Mouse (Mus musculus) hindbrain, embryonic 16.5 days (tissue): ENCODE measurements around the gene Sacm1l. TPM values are rescaled to one million over a fixed set of nuclear protein-coding genes. Genes with fewer than 3 reads are reported as not detected.
A peak's percentile ranks its signal among the peaks of the same experiment; 100 is the strongest.

Experiments
- ATAC-seq: fragments of 200-750 bp; cut with Nextera tagmentation; 2 replicates; pipeline ENCODE4 v1.8.0; 2017; ENCODE audit warnings: moderate TSS enrichment, moderate library complexity
- H3K27ac ChIP-seq: fragments of 300-500 bp; sonication (generic); 2 replicates; pipeline ENCODE4 v1.5.1; 2014; ENCODE audit warnings: low read depth, mild to moderate bottlenecking, control low read depth, low read length, moderate library complexity
- H3K27me3 ChIP-seq: fragments of 300-500 bp; sonication (generic); replicated peaks from 2 replicates; pipeline ENCODE4 v1.6.1; 2014; ENCODE audit warnings: low read length; ENCODE audit not compliant: control insufficient read depth, insufficient read depth
- H3K36me3 ChIP-seq: fragments of 300-500 bp; sonication (generic); 2 replicates; pipeline ENCODE4 v1.6.1; 2014; ENCODE audit warnings: mild to moderate bottlenecking, low read length, moderate library complexity, mixed read lengths; ENCODE audit not compliant: control insufficient read depth, insufficient read depth
- H3K4me1 ChIP-seq: fragments of 300-500 bp; sonication (generic); 2 replicates; pipeline ENCODE4 v1.6.1; 2014; ENCODE audit warnings: low read depth, low read length; ENCODE audit not compliant: control insufficient read depth, insufficient read depth
- H3K4me2 ChIP-seq: fragments of 300-500 bp; sonication (generic); 2 replicates; pipeline ENCODE4 v1.6.1; 2014; ENCODE audit warnings: mild to moderate bottlenecking, low read length, control low read depth, moderate library complexity
- H3K4me3 ChIP-seq: fragments of 300-500 bp; sonication (generic); 2 replicates; pipeline ENCODE4 v1.5.1; 2014; ENCODE audit warnings: mild to moderate bottlenecking, low read length, control low read depth, moderate library complexity
- H3K9ac ChIP-seq: fragments of 300-500 bp; sonication (generic); 2 replicates; pipeline ENCODE4 v1.6.1; 2014; ENCODE audit warnings: low read depth, mild to moderate bottlenecking, control low read depth, low read length, moderate library complexity
- H3K9me3 ChIP-seq: fragments of 300-500 bp; sonication (generic); 2 replicates; pipeline ENCODE4 v1.6.1; 2014; ENCODE audit warnings: mild to moderate bottlenecking, low read length, moderate library complexity; ENCODE audit not compliant: control insufficient read depth
- WGBS: fragments of 180-500 bp; shearing (Covaris S2); extraction: QIAGEN DNeasy Blood & Tissue Kit; methylation state at CpG from one replicate; pipeline ENCODE4 v1.1.7; 2014; 5-methylcytosine and 5-hydroxymethylcytosine counted together
- polyA plus RNA-seq: library from polyadenylated mRNA; unstranded; fragments of >200 nt; fragmentation: Nextera tagmentation; extraction: Ambion mirVana; gene quantifications from 2 replicates; pipeline ENCODE4 v1.2.1, GENCODE M21; 2015

Gene Sacm1l
- polyA plus RNA-seq, 1 experiment from 2014 or later, result 57.8 TPM

DNA sequence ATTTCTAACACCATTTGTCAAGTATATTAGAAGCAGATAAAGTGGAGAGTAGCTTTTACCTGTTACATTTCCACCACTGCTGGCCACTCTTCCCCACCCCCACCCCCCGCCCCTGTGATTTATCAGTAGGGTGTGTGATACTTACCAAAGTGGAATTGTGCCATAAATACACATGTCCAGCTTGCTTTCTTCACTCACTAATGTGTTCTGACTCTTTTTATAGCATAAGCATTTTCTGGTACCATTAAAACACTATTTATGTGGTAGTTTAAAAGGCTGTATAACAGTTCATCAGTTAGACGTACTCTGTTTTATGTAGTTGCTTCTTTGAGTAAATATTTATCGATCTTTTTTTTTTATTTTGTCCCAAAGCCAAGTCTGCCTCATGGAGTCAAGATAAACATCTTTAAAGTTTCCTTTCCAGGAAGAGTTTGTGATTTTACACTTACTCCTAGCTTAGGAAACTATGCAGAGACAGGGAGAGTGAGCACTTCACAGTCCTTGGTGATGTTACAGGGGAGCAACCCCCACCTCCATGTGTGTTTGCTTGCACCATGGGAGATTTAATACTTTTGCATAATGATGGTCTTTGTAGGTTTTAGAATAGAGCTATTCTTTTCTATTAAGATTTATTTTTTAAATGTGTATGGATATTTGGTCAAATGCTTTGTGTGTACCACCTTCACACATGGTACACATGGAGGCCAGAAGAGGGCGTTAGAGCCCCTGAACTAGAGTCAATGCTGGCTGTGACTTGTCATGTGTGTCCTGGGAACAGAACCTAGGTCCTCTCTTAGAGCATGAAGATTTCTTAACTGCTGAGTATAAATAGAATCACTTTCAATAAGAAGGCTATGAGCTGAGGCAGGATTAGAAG lies 23.1 kb upstream of the Sacm1l start:
- 81% methylated on average over 4 of the region's 4 CpGs for WGBS
- Histone ChIP-seq H3K9ac (no peak overlapping the region), H3K27me3 (no peaks in the 10 kb centered on the region), H3K9me3 (no peaks in the 10 kb centered on the region), H3K4me3 (no peak overlapping the region), H3K27ac (no peak overlapping the region), H3K4me1 (no peaks in the 10 kb centered on the region), H3K36me3 (no peaks in the 10 kb centered on the region), H3K4me2 (no peak overlapping the region)
- ATAC-seq, result no peak

DNA sequence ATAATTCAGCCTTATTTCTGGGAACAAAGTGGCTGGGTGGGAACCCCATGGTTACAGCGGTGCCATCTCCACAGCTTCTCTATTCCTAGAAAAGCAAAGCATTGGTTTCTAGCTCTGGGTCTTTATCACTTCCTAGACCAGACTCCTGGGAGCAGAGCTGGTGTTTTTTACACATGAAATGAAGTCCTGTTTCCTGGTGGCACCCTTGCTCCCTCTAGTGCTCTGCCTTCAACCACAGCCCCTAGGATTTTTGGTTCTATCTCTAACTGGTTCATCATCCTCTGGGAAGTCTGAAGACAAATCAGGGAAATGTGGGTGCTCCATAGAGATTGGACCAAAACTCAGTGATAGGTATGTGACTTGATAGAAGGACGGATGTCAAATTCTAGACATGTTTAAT lies 22.2 kb upstream of the Sacm1l start:
- Histone ChIP-seq H3K36me3 (no peaks in the 10 kb centered on the region), H3K27me3 (no peaks in the 10 kb centered on the region), H3K27ac (no peak overlapping the region), H3K9me3 (no peaks in the 10 kb centered on the region), H3K4me1 (no peaks in the 10 kb centered on the region), H3K4me2 (no peak overlapping the region), H3K9ac (no peak overlapping the region), H3K4me3 (no peak overlapping the region)
- no peak for ATAC-seq
- 88% methylated on average over 2 of the region's 2 CpGs for WGBS

DNA sequence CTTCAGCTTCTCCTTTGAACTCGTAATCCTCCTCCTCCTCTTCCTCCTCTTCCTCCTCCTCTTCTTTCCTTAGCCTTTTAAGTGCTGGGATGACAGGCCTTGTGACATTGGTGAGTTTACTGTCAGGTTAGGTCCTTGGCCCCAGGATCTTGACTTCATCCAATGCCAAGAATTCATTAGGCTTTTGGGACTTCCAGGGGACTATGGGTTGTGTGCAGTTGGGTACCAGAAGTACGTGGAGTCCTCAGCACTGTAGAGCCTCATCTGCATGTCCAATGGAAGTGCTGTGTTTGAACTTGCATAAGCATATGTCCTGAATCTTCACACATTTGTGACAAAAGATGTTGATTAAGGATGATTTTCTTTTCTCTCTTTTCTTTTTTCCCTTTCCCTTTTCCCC lies 20.6 kb upstream of the Sacm1l start:
- Histone ChIP-seq H3K27ac (no peak overlapping the region), H3K9me3 (no peaks in the 10 kb centered on the region), H3K4me3 (no peak overlapping the region), H3K36me3 (no peaks in the 10 kb centered on the region), H3K4me2 (no peak overlapping the region), H3K4me1 (no peaks in the 10 kb centered on the region), H3K27me3 (no peaks in the 10 kb centered on the region), H3K9ac (no peak overlapping the region)
- WGBS, result 85% methylated on average over 2 of the region's 2 CpGs
- ATAC-seq, result no peak

DNA sequence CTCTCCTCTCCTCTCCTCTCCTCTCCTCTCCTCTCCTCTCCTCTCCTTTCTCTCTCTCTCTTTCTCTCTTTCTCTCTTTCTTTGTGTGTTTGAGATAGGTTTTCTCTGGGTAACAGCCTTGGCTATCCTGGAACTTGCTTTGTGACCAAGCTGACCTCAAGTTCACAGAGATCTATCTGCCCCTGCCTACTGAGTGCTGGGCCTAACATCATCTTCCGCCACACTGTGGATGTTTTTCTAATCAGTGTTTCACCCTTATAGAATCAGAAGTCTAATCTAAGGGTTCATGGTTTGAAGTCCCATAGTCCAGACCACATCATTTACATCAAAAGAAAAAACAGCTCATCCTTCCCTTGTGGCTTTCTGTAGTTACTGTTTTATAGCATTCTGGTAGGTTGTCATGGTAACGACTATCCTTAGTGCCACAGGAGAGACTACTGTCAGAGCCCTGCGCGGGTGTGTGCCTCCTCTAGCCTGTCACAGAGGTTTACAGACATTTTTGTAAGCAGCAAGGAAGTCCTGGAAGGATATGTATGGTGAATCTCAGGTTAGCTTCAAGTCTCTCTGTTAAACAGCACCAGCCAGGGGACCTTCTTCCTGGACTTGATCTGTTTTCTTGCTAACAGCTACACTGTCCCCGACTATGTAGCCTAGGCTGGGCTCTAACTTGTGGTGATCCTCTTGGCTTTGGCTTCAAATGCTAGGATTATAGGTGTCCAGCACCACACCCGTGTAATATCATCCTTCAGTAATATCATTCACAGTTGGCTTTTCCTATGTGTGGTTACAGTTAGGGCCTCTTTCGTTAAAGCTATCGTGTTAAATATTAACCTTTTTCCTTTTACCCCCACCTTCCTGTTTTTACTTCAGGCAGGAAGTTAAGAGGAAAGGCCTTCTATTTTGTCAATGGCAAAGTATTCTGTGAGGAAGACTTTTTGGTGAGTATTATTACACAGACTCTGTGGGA lies 19.6 kb upstream of the Sacm1l start:
- ATAC-seq, result peak; percentile 79; the same call in 1 of the 2 replicates

DNA sequence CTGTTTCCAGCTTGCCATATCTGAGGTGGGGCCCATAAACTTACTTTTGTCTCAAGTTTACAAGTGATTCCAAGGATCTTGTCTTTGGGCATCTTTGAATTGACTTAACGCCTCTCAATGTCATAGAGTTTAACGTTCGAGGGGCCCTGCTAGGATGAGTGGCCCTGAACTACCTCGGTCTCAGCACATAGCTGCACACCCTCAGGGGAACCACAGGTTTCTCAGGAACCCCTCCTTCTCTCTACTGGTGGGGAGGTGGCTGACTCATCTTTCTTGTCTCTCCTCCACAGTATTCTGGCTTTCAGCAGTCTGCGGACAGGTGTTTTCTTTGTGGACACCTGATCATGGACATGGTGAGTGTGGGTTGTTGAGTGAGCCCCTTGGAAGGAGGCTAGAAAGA lies 18.6 kb upstream of the Sacm1l start:
- H3K4me2 ChIP-seq, result no peak overlapping the region
- H3K4me3 ChIP-seq, result no peak overlapping the region
- WGBS, result 96% methylated on average over 5 of the region's 5 CpGs
- no peak for ATAC-seq
- no peaks in the 10 kb centered on the region for H3K4me1 ChIP-seq
- H3K36me3 ChIP-seq, result no peaks in the 10 kb centered on the region
- no peak overlapping the region for H3K27ac ChIP-seq
- no peaks in the 10 kb centered on the region for H3K9me3 ChIP-seq
- no peaks in the 10 kb centered on the region for H3K27me3 ChIP-seq
- no peak overlapping the region for H3K9ac ChIP-seq

More for the DNA sequence above, 19.6 kb upstream of the Sacm1l start:
- H3K4me3 ChIP-seq, result no peak overlapping the region
- H3K27ac ChIP-seq, result no peak overlapping the region
- H3K4me2 ChIP-seq, result no peak overlapping the region
- no peak overlapping the region for H3K9ac ChIP-seq
- H3K9me3 ChIP-seq, result no peaks in the 10 kb centered on the region
- 70% methylated on average over 8 of the region's 8 CpGs for WGBS
- H3K27me3 ChIP-seq, result no peaks in the 10 kb centered on the region
- H3K36me3 ChIP-seq, result no peaks in the 10 kb centered on the region
- no peaks in the 10 kb centered on the region for H3K4me1 ChIP-seq

DNA sequence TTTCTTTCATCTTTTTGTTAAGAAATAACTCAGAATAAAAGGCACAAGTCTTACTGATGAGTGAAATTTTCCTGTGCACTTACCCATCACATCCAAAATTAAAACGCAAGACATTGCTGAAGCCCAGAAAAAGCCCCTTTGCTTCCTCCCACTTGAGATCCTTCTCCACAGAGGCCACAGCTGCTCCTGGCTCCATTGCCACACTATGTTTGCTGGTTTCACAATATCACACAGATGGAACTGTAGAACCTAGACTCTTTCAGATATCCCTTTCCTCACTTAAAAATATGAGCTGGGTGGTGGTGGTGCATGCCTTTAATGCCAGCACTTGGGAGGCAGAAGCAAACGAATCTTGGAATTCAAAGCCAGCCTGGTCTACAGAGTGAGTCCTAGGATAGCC lies 17.1 kb upstream of the Sacm1l start:
- Histone ChIP-seq H3K4me1 (no peaks in the 10 kb centered on the region), H3K27me3 (no peaks in the 10 kb centered on the region), H3K4me2 (no peak overlapping the region), H3K9me3 (no peaks in the 10 kb centered on the region), H3K36me3 (no peaks in the 10 kb centered on the region), H3K4me3 (no peak overlapping the region), H3K27ac (no peak overlapping the region), H3K9ac (no peak overlapping the region)
- no peak for ATAC-seq
- 88% methylated on average over 2 of the region's 2 CpGs for WGBS

DNA sequence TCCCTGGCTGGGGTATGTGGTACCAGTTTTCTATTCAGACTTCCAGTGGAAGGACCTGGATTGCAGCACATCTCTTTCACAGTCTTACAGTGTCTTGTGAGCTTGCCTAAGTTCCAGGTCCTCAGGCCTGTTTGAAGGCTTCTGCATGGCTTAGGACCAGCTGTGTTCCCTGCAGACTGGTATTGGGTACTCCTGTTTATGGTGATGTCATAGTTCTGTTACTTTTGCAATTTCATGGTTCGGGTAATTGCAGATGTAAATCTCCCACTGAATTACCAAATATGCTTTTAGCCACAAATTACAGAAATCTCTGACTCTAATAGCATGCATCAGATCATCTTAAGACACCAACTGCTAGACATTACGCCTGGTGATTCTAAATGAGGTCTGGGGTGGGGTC lies 14.5 kb upstream of the Sacm1l start:
- WGBS, result 95% methylated on average over 2 of the region's 2 CpGs
- no peak for ATAC-seq
- H3K4me2 ChIP-seq, result no peak overlapping the region
- no peaks in the 10 kb centered on the region for H3K9me3 ChIP-seq
- H3K9ac ChIP-seq, result no peak overlapping the region
- no peaks in the 10 kb centered on the region for H3K4me1 ChIP-seq
- no peak overlapping the region for H3K4me3 ChIP-seq
- H3K36me3 ChIP-seq, result no peaks in the 10 kb centered on the region
- no peak overlapping the region for H3K27ac ChIP-seq
- no peaks in the 10 kb centered on the region for H3K27me3 ChIP-seq

DNA sequence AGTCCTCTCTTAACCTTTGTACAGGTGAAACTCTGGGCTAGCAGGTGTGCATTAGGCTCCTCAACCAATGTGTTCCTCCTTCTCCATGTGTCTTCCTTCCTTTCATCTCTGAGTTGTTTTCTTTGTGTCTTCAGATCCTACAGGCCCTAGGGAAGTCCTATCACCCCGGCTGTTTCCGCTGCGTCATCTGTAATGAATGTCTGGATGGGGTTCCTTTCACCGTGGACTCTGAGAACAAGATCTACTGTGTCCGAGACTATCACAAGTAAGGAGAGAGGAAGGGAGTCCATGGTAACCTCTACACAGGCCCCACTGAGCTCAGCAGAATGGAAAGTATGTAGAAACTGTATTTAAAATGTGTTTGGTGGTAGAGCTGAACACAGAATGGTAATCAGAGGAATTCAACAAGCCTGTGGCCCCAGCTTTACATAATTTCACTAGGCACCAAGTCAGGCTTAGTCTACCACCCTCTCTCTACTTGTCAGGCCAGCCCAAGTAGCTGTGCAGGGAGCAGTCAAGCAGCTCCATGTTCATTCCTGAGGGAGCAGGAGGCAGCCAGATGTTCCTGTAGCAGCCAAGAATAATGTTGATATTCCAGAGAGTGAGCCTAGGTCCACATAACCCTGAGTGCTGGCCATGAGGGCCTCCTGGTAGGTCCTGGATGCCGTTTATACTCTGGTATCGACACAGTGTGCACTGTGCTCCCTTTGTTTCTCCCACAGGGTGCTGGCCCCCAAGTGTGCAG lies 12.7 kb upstream of the Sacm1l start:
- WGBS, result 88% methylated on average over 7 of the region's 7 CpGs
- Histone ChIP-seq H3K9me3 (no peaks in the 10 kb centered on the region), H3K9ac (no peak overlapping the region), H3K4me3 (no peak overlapping the region), H3K27ac (no peak overlapping the region), H3K4me2 (no peak overlapping the region), H3K27me3 (no peaks in the 10 kb centered on the region), H3K36me3 (no peaks in the 10 kb centered on the region), H3K4me1 (no peaks in the 10 kb centered on the region)
- ATAC-seq, result no peak
